Mouse (Mus musculus): Measurements from ENCODE around the gene Kcnip4.

Kcnip4 gene

DNA sequence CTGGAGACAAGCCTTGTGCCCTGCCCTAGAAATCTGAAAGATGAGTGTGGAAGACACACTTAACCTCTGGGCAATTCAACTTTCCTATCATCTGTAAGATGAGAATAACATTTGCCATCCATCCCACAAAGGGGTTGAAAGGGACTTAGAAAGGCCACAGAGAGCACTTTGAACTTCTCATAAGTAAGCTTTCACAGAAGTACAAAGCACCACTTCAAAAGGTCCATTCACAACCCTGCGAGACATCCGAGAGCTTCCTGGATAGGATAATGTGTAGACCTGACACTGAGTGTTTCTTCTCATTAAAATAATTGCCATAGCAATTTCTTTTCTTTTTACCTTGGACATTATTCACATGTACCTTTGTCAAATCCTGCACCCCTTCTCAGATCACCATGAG, 683.7 kb downstream of the Kcnip4 start:
- DNase-seq: no peak

DNA sequence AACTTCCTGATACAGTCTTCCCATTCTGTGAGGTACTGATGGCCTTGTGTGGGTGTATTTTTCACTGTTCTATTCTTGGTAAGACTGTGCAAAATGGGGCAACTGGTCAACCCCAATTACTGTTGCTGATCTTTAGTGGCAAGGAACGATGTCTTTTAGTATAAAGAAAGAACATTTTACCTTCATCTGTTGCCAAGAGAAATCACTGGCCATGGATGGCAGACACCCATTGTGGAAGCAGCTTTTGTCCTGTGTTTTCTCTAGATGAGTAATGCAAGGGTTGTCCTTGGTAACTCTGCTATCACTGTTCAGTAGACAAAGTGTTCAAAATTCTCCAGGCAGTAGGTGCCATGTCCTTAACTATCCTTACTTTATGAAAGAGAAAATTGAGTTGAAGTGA, 729.2 kb downstream of the Kcnip4 start:
- DNase-seq: no peak

GRCm38 (mm10) chr5:48779376-48779775, 745.3 kb downstream of the Kcnip4 start:
- no peak for DNase-seq

DNA sequence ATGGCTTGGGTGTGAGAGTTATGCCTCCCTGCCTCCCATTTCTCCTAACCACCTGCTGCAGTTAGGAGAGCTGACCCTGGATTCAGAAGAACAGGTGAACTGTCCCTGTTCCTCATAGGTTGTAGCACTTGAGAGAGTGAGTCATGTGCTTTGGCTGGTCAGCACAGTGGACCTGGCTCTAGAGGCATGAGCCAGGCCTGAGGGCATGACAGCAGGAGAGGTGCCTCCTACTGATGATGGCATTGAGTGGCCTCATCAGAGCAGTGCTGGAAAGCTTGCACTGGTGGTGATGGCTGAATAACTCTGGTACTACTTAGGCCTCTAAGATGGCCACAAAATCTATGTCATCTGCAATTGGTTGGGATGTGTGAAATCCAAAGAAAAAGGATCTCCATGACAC, 776.1 kb downstream of the Kcnip4 start:
- no peak for DNase-seq

DNA sequence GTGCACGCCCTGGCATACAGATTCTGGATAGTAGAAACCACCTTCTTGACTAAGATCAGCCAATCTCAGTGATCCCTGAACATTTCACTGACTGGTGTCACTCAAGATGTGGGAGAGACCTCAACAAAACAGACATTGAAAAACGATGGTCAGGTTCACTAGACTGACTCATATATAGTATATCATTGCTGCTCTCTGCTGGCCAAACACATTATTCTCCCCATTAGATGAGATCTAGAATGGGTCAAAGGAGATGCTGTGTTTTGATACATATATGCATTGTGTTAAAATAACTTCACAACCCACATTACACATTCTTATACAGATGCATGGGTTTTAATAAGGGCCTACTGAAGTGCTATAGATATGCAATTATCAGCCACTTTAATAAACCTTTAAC, 787.1 kb downstream of the Kcnip4 start:
- no peak for DNase-seq

DNA sequence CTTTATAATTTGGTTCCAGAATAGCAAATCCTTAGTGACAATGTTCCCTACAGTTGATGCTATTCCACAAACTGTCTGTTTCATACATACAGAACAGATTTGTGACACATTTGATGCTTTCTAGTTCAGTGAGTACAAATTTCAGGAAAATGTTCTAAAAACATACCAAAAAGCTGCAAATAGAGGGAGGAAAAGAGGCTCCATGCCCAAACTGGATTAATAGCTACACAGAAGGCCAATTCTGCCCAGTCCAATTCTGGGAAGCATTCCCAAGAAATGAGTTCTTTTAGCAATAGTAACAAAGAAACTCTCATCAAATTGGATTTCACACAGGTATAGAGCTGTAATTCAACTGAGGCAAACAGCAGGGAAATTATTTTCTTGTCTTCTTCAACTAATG, 806.5 kb downstream of the Kcnip4 start:
- no peak for DNase-seq

DNA sequence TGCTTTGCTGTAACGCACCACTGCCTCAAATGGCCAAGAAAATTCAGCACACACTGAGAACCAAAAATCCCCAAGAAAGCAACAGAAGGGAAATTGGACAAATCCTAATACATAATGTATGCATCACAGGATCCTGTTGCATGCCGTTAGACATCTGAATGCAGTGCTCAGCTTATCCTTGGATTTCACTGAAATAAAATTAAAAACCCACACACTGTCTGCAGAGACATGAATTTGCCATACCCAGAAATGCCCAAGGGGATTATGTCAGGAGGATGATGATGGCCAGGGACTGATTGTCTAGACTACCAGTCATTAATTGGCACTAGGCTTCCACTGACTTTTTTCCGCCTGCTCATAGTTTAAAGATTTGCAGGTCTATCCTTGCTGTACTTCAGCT, 818.7 kb downstream of the Kcnip4 start:
- DNase-seq: no peak

- DNase-seq: no peak
These were observed 837.6 kb downstream of the Kcnip4 start for GRCm38 (mm10) chr5:48687068-48687467.

- DNase-seq: no peak
These were observed 844.7 kb downstream of the Kcnip4 start for GRCm38 (mm10) chr5:48679733-48680595.

DNA sequence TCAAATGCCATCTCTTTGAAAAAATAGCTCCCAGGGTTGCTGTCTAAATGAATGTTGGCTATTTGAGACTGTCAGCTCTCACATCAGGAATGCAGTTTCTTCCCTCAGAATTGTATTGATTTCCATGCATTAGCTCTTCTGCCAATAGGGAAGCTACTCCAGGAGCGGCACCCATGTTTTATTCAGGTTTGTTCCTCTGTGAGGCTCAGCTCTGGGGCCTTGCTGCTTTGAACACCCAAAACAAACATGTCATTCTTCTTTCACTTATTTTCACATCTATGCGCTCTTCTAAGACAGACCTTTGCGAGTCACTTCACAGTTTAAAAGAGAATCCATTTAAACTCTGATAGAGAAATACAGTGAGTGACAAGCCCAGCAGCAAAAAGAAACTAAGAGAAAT, 862.2 kb downstream of the Kcnip4 start:
- DNase-seq: no peak

DNA sequence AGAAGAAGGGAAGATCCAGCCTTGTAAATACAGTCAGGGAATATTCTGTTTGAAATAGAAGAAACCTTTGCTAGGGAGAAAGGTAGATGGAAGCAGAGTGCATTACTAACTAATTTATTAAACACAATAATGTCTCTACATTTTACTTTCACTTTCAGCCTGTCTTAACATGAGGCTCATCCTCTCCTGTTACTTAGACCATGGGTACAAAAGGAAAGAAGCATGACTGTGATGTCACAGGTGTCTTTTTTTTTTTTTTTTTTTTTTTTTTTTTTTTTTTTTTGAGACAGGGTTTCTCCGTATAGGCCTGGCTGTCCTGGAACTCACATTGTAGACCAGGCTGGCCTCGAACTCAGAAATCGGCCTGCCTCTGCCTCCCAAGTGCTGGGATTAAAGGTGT, 864.7 kb downstream of the Kcnip4 start:
- DNase-seq: no peak

GRCm38 (mm10) chr5:48650496-48650895, 874.2 kb downstream of the Kcnip4 start:
- no peak for DNase-seq

- no peak for DNase-seq
These were observed 888.0 kb downstream of the Kcnip4 start for GRCm38 (mm10) chr5:48636675-48637074.

DNA sequence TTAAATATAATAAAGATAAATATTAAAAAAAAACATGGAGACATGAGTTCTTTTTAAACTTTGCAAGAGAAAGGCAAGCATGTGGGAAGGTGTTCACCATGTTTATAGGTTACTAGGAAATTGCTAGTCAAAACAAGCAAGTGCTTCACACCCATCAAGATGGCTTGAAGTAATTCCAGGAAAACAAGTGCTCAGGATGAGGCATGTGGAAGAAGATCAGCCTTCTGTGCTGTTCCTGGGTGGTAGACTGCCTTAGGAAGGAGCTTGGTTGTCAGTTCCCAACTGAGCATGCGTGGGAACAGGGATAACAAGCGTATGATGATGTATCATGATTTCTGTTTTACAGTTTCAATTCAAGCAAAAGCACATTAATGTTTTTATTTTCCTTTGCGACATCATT, 891.1 kb downstream of the Kcnip4 start:
- DNase-seq: no peak

DNA sequence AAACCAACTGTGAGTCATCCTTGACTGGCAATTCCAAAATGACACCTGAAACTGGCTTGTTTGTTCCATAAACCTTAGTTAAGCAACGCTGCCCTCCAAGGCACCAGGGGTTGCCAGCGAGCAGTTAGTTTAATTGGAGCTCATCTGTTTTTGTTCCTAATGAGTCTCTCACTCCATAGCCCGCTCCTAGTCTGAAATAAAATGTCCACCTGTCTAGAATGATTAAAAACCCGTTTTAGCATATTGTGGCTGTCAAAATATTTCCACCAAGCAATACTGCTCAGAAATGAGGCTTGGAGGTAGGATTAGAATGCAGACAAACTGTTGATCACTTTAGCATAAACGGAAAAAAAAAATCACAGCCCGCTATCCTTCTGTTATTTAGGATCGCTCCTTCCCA, 901.3 kb downstream of the Kcnip4 start:
- no peak for DNase-seq

DNA sequence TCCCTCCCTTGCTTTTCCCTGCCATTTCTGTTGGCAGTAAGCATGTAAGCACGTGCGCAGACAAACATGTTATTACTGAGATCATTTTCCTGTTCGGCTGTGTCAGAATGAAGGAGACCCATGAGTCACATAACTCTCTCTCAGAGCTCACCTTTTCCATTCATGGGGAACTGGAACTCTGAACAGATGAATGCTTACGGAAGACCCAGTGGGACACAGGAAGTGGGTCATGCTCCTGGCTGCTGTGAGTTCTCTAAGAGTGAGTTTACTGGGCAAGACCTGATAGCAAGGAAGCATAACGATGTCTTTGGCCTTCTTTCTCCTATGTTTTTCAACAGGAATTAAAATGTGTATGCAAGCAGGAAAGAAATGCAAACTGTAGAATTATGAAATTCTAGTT, 917.8 kb downstream of the Kcnip4 start:
- no peak for DNase-seq

DNA sequence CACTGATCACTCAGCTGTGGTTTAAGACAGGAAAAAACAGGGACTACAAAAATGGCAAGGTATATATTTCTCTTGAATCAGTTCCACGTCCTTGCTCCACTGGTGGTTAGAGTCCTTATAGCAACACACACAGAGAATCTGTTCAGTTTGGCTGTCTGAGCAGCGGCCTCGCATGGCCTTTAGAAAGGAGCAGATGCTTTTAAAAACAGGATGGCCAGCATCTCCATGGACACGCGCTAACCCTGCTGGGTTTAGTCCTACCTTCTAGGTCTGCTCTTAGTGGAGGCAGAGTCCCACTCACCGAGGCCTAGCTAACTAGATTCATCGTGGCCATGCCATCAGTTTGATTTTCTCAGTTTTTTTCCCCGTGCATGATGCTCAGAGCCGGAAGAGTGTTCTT, 918.4 kb downstream of the Kcnip4 start:
- no peak for DNase-seq

DNA sequence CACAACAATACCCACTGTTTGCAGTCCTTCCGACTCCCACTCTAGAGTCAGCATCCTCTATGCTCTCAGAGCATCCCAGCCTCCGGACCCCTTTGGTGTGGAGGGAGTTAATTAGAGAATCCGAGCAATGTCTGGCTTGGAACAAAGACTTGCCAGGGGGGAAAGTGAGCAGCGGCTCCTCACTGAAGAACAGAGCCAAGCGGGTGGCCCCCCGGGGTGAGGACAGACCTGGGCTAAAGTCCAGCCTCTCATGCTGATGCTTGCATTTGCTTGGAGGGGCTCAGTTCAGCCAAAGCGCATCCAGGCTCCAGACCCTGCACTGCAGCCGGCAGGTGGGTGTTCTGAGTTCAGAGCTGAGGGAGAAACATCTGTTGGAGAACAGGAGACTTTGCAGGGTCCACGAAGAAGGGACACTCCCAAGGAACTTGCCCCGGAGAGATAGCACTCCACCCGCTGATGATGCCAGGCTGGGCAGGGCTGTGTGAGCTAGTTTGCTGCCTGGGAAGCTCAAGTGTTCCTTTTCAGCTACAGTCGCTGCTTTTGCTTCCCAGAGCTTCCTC, 925.1 kb downstream of the Kcnip4 start:
- no peak for DNase-seq

DNA sequence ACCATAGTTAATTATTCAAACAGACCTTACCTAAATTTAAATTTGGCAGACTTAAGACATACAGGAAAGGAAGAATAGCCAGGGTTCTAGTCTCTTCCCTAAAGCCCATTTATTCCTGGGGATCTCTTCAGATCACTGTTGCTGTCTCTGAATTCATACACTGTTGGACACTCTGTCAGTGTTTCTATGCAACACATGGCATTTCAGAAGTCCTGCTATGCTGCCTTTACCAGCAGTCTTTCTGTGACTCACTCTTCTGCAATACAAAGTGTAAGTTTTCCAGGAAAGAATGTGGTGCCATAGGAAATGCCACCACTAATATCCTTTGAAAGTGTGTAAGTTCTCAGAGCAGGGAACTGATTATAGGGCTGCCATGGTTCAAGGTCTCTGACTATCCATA, 936.7 kb downstream of the Kcnip4 start:
- no peak for DNase-seq

DNA sequence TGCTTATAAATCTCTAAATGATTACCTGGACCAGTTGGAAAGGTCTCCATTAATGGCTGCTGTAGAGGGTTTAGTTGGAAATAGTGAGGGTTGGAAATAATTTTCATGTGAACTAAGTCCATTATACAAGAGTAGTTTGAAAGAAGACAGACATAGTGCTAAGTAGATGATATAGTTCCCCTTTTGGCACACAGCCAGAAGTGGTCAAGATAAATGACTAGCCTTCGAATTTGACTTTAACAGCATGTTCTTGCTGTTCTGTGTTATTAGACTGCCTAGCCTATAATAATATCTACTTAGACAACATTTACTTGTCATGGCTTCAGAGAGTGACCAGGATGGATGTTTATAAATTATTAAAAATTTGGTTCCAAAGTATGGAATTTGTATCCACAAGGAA, 941.3 kb downstream of the Kcnip4 start:
- DNase-seq: no peak

GRCm38 (mm10) chr5:48563996-48564587, 960.6 kb downstream of the Kcnip4 start:
- DNase-seq: no peak

DNA sequence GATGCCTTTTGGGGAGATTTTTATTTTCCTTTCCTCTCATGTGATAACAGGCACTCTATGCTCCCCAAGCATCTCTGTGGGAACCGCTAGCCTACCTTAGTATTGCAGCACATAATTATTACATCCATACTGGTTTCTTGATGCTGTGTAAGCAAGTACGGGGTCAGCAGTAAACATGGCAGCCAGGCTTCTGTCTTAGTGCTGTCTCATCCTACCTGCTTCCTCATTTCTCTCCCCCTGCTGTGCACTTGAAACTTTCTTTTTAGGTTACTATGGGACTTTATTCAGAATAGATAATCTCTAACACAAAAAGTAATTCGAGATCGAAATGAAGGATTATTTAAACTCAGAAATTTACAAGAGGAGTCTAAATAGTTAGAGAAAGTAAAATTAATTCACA, 973.0 kb downstream of the Kcnip4 start:
- DNase-seq: no peak

DNA sequence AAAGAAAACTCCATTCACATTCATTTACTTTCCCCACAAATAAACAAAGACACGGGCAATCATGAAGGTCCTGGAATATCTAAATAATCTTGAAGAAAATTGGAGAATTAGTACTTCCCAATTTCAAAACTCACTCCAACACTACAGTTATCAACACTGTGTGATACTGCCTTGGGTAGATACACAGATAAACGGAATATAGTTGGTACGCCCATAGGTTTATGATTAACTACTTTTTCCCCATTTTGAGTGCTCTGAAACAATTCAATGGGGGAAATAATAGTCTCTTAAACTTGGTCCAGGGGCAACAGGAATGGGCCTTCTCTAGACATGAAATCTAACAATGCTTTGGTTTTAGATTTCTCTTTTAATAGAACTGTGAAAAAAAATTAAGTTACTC, 978.9 kb downstream of the Kcnip4 start:
- no peak for DNase-seq
